Mouse (Mus musculus) hindbrain, embryonic 14.5 days (tissue): Measurements from ENCODE around the gene AU022252. TPM values are rescaled to one million over a fixed set of nuclear protein-coding genes. Genes with fewer than 3 reads are reported as not detected.
A peak's percentile ranks its signal among the peaks of the same experiment; 100 is the strongest.

Source experiments
- ATAC-seq: fragments of 200-750 bp; cut with Nextera tagmentation; 2 replicates; pipeline ENCODE4 v1.8.0; 2017; ENCODE audit warnings: moderate number of reproducible peaks, mild to moderate bottlenecking, moderate TSS enrichment, moderate library complexity; ENCODE audit not compliant: low FRiP score
- DNase-seq: peaks from one replicate; pipeline ENCODE4 v3.0.0-alpha.2; 2015; ENCODE audit warnings: low spot score
- H3K27ac ChIP-seq: fragments of 300-500 bp; sonication (generic); 2 replicates; pipeline ENCODE4 v1.5.1; 2014; ENCODE audit warnings: mild to moderate bottlenecking, moderate library complexity
- H3K27me3 ChIP-seq: fragments of 300-500 bp; sonication (generic); 2 replicates; pipeline ENCODE4 v1.6.1; 2014; ENCODE audit warnings: mild to moderate bottlenecking, low read length, mixed read lengths; ENCODE audit not compliant: control insufficient read depth, insufficient read depth
- H3K36me3 ChIP-seq: fragments of 300-500 bp; sonication (generic); replicated peaks from 2 replicates; pipeline ENCODE4 v1.6.1; 2014; ENCODE audit not compliant: control insufficient read depth, insufficient read depth
- H3K4me1 ChIP-seq: fragments of 300-500 bp; sonication (generic); replicated peaks from 2 replicates; pipeline ENCODE4 v1.6.1; 2014; ENCODE audit warnings: antibody characterized with exemption, low read length, mixed read lengths; ENCODE audit not compliant: control insufficient read depth, insufficient read depth
- H3K4me2 ChIP-seq: fragments of 300-500 bp; sonication (generic); replicated peaks from 2 replicates; pipeline ENCODE4 v1.6.1; 2014; ENCODE audit warnings: mild to moderate bottlenecking, moderate library complexity
- H3K4me3 ChIP-seq: fragments of 300-500 bp; sonication (generic); replicated peaks from 2 replicates; pipeline ENCODE4 v1.5.1; 2014; ENCODE audit warnings: mild to moderate bottlenecking, low read length
- H3K9ac ChIP-seq: fragments of 300-500 bp; sonication (generic); 2 replicates; pipeline ENCODE4 v1.6.1; 2014
- H3K9me3 ChIP-seq: fragments of 300-500 bp; sonication (generic); 2 replicates; pipeline ENCODE4 v1.6.1; 2016; ENCODE audit warnings: low read length; ENCODE audit not compliant: control insufficient read depth
- WGBS: fragments of 180-500 bp; shearing (Covaris S2); extraction: QIAGEN DNeasy Blood & Tissue Kit; methylation state at CpG from one replicate; pipeline ENCODE4 v1.1.7; 2014; 5-methylcytosine and 5-hydroxymethylcytosine counted together
- polyA plus RNA-seq: library from polyadenylated mRNA; unstranded; fragments of >200 nt; fragmentation: Nextera tagmentation; extraction: Ambion mirVana; gene quantifications from 2 replicates; pipeline ENCODE4 v1.2.1, GENCODE M21; 2014

The AU022252 gene
- polyA plus RNA-seq, 1 experiment from 2014 or later = 26.3 TPM

DNA sequence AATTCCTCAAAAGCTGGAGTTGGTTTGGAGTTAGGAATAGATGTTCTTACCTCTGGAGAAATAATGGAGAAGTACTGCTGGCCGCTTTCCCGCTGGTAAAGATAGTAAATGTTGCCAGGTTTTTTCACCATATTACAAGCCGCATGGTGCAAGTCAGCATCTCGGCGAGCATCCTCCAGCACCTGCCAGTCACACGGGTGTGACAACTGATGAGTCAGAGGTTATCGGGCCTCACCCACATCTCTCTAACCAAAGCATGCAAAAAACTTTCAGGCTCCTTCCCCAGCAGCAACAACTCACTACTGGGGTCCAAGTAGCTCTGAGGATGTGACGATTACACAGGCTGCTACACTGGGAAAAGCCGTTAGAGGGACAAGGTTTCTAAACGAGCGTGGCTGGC is 5.8 kb downstream of the AU022252 start:
- Histone ChIP-seq H3K9ac (no peak overlapping the region), H3K36me3 (peaks cover 40% of the 10 kb centered on the region), H3K27me3 (no peaks in the 10 kb centered on the region), H3K4me1 (peaks cover 2% of the 10 kb centered on the region), H3K9me3 (no peaks in the 10 kb centered on the region), H3K4me2 (no peak overlapping the region), H3K4me3 (no peak overlapping the region), H3K27ac (no peak overlapping the region)
- DNase-seq = no peak
- ATAC-seq = no peak
- 97% methylated on average over 11 of the region's 11 CpGs for WGBS

- H3K9me3 ChIP-seq = no peaks in the 10 kb centered on the region
- no peaks in the 10 kb centered on the region for H3K27me3 ChIP-seq
- 95% methylated on average over 9 of the region's 9 CpGs for WGBS
- ATAC-seq (no peak), DNase-seq (no peak)
- H3K9ac ChIP-seq = no peak overlapping the region
- no peaks in the 10 kb centered on the region for H3K4me1 ChIP-seq
- no peak overlapping the region for H3K4me2 ChIP-seq
- no peak overlapping the region for H3K4me3 ChIP-seq
- H3K27ac ChIP-seq = no peak overlapping the region
- H3K36me3 ChIP-seq = peaks cover 40% of the 10 kb centered on the region
Observed at GRCm38 (mm10) chr4:119225719-119226118, 6.8 kb downstream of the AU022252 start.

GRCm38 (mm10) chr4:119224534-119224933 is 8.0 kb downstream of the AU022252 start:
- Histone ChIP-seq H3K27me3 (no peaks in the 10 kb centered on the region), H3K9ac (no peak overlapping the region), H3K4me2 (no peak overlapping the region), H3K9me3 (no peaks in the 10 kb centered on the region), H3K27ac (no peak overlapping the region), H3K4me1 (no peaks in the 10 kb centered on the region), H3K4me3 (no peak overlapping the region), H3K36me3 (peaks cover 40% of the 10 kb centered on the region)
- DNase-seq (no peak), ATAC-seq (no peak)
- WGBS = 95% methylated on average over 3 of the region's 3 CpGs

DNA sequence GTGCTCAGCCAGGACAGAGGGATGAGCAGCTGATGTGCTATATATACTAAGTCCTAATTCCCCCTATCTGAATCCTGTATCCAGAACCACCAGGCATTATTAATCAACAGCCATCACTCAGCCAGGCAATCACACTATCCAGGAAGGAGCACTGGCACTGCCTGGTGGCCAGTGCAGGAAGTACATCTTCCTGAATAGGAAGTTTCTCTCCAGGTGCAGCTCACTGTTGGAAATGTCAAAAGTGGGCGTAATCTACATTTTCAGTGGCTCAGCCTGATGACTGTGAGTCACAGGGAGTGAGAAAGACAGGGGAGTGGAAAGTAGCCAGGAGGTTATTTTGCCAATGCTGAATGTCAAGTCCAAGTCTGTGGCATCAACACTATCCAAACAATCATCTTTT is 8.8 kb downstream of the AU022252 start:
- peaks cover 40% of the 10 kb centered on the region for H3K36me3 ChIP-seq
- ATAC-seq = no peak
- no peak overlapping the region for H3K27ac ChIP-seq
- H3K9ac ChIP-seq = no peak overlapping the region
- H3K4me2 ChIP-seq = no peak overlapping the region
- DNase-seq = no peak
- WGBS = 77% methylated on average over 1 of the region's 1 CpGs
- no peak overlapping the region for H3K4me3 ChIP-seq
- H3K9me3 ChIP-seq = no peaks in the 10 kb centered on the region
- no peaks in the 10 kb centered on the region for H3K27me3 ChIP-seq
- H3K4me1 ChIP-seq = no peaks in the 10 kb centered on the region

GRCm38 (mm10) chr4:119218169-119218568 is 14.3 kb downstream of the AU022252 start, which contains the start of gene Tmem269:
Tmem269 (minus strand) TSS chr4:119218217.
- WGBS = 9% methylated on average over 11 of the region's 11 CpGs

DNA sequence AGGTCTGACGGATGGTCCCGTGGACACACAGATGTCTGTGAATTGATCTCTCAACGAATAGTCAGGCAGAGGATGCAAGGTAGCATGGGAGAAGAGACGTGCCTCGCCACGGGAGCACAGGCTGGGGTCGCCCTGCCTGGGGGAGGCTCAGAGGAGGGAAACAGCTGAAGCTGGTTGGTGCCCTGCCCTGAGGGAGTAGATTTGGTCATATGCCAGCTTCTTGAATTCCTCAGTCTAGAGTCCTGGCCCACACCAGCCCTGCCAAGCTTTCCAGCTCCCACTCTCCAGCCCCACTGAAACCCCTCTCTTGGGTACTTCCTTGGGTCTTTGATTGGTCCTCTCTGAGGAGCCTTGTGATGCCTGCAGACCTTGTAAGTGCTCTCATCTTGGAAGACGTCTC is 15.8 kb downstream of the AU022252 start:
- H3K36me3 ChIP-seq = no peaks in the 10 kb centered on the region
- H3K4me1 ChIP-seq = no peaks in the 10 kb centered on the region
- no peaks in the 10 kb centered on the region for H3K9me3 ChIP-seq
- no peaks in the 10 kb centered on the region for H3K27me3 ChIP-seq
- H3K27ac ChIP-seq = no peak overlapping the region
- no peak overlapping the region for H3K4me3 ChIP-seq
- H3K9ac ChIP-seq = no peak overlapping the region
- no peak for ATAC-seq
- 67% methylated on average over 8 of the region's 8 CpGs for WGBS
- DNase-seq = no peak
- H3K4me2 ChIP-seq = no peak overlapping the region

More at GRCm38 (mm10) chr4:119218169-119218568, 14.3 kb downstream of the AU022252 start, which contains the start of gene Tmem269:
- H3K9ac ChIP-seq = no peak within 1 kb of the TSS
- H3K36me3 ChIP-seq = no peaks in the 10 kb centered on the region
- H3K4me2 ChIP-seq = no peak within 1 kb of the TSS
- H3K27me3 ChIP-seq = no peaks in the 10 kb centered on the region
- ATAC-seq (no peak), DNase-seq (no peak)
- no peaks in the 10 kb centered on the region for H3K4me1 ChIP-seq
- H3K9me3 ChIP-seq = no peaks in the 10 kb centered on the region
- no peak within 1 kb of the TSS for H3K27ac ChIP-seq
- no peak within 1 kb of the TSS for H3K4me3 ChIP-seq

- ATAC-seq (peak; percentile 61; the same call in 1 of the 2 replicates), DNase-seq (peak; percentile 84)
- H3K36me3 ChIP-seq = peaks cover 13% of the 10 kb centered on the region
- H3K4me2 ChIP-seq = no peak overlapping the region
- H3K4me1 ChIP-seq = no peaks in the 10 kb centered on the region
- H3K9ac ChIP-seq = no peak overlapping the region
- 16% methylated on average over 8 of the region's 8 CpGs for WGBS
- H3K4me3 ChIP-seq = no peak overlapping the region
- no peak overlapping the region for H3K27ac ChIP-seq
- H3K27me3 ChIP-seq = no peaks in the 10 kb centered on the region
- H3K9me3 ChIP-seq = no peaks in the 10 kb centered on the region
Observed at GRCm38 (mm10) chr4:119204672-119205071, 27.8 kb downstream of the AU022252 start.

- H3K27me3 ChIP-seq = no peaks in the 10 kb centered on the region
- peak overlapping the region; percentile 79 for H3K4me2 ChIP-seq
- H3K4me3 ChIP-seq = 0 out of 2 replicates have a peak overlapping the region, but pooled peaks have one; percentile 4
- DNase-seq (no peak), ATAC-seq (no peak)
- 0 out of 2 replicates have a peak overlapping the region, but pooled peaks have one; percentile 24 for H3K9ac ChIP-seq
- H3K4me1 ChIP-seq = peaks cover 19% of the 10 kb centered on the region
- no peak overlapping the region for H3K27ac ChIP-seq
- H3K9me3 ChIP-seq = no peaks in the 10 kb centered on the region
- H3K36me3 ChIP-seq = peaks cover 16% of the 10 kb centered on the region
- 79% methylated on average over 6 of the region's 6 CpGs for WGBS
Observed at GRCm38 (mm10) chr4:119198105-119198504, 34.4 kb downstream of the AU022252 start.

- Histone ChIP-seq H3K36me3 (peaks cover 5% of the 10 kb centered on the region), H3K4me2 (peak overlapping the region; percentile 79), H3K4me3 (peak overlapping the region; percentile 88), H3K9me3 (no peaks in the 10 kb centered on the region), H3K27me3 (no peaks in the 10 kb centered on the region), H3K9ac (peak overlapping the region; percentile 82), H3K27ac (peak overlapping the region; percentile 88), H3K4me1 (peaks cover 19% of the 10 kb centered on the region)
- ATAC-seq = no peak
- DNase-seq = no peak
- 4% methylated on average over 18 of the region's 18 CpGs for WGBS
Observed at GRCm38 (mm10) chr4:119195582-119196320, 36.8 kb downstream of the AU022252 start.
